Mouse (Mus musculus) kidney, postnatal 0 days (tissue): ENCODE measurements at regions not wholly inside any gene's neighbourhood (a gene's known extent, or its start where the extent isn't known, plus 50 kb on each side); places are given as distances from the start of the nearest gene placed in this dataset.

Source experiments
- ATAC-seq: fragments of 200-750 bp; cut with Nextera tagmentation; replicated peaks from 2 replicates; pipeline ENCODE4 v1.8.0; 2017; ENCODE audit warnings: low read depth, moderate number of reproducible peaks, moderate TSS enrichment, moderate library complexity; ENCODE audit not compliant: low FRiP score
- DNase-seq: peaks from one replicate; pipeline ENCODE4 v3.0.0-alpha.2; 2016; ENCODE audit warnings: low spot score
- H3K27ac ChIP-seq: fragments of 300-500 bp; sonication (generic); 2 replicates; pipeline ENCODE4 v1.5.1; 2014; ENCODE audit warnings: mild to moderate bottlenecking
- H3K27me3 ChIP-seq: fragments of 300-500 bp; sonication (generic); 2 replicates; pipeline ENCODE4 v1.6.1; 2014; ENCODE audit warnings: low read length, mixed read lengths; ENCODE audit not compliant: insufficient read depth
- H3K36me3 ChIP-seq: fragments of 300-500 bp; sonication (generic); 2 replicates; pipeline ENCODE4 v1.6.1; 2014; ENCODE audit warnings: low read length, mixed read lengths; ENCODE audit not compliant: insufficient read depth
- H3K4me1 ChIP-seq: fragments of 300-500 bp; sonication (generic); replicated peaks from 2 replicates; pipeline ENCODE4 v1.6.1; 2014; ENCODE audit warnings: antibody characterized with exemption, low read length, mixed read lengths; ENCODE audit not compliant: insufficient read depth
- H3K4me2 ChIP-seq: fragments of 300-500 bp; sonication (generic); 2 replicates; pipeline ENCODE4 v1.6.1; 2014; ENCODE audit warnings: mild to moderate bottlenecking, low read length, moderate library complexity, mixed read lengths
- H3K4me3 ChIP-seq: fragments of 300-500 bp; sonication (generic); replicated peaks from 2 replicates; pipeline ENCODE4 v1.5.1; 2014; ENCODE audit warnings: low read depth, low read length
- H3K9ac ChIP-seq: fragments of 300-500 bp; sonication (generic); 2 replicates; pipeline ENCODE4 v1.6.1; 2014; ENCODE audit warnings: low read depth, low read length
- H3K9me3 ChIP-seq: fragments of 300-500 bp; sonication (generic); replicated peaks from 2 replicates; pipeline ENCODE4 v1.6.1; 2016; ENCODE audit warnings: low read length, inconsistent platforms, mixed read lengths
- CTCF ChIP-seq: IDR thresholded peaks from 2 replicates; pipeline ENCODE4 v1.5.1; 2016; ENCODE audit warnings: antibody characterized with exemption, low read depth, mild to moderate bottlenecking, moderate library complexity
- WGBS: fragments of 180-500 bp; shearing (Covaris S2); extraction: QIAGEN DNeasy Blood & Tissue Kit; methylation state at CpG from one replicate; pipeline ENCODE4 v1.1.7; 2014; 5-methylcytosine and 5-hydroxymethylcytosine counted together

GRCm38 (mm10) chr11:105507332-105507971 is 50.9 kb upstream of the March10 start:
- Histone ChIP-seq H3K27me3 (no peaks in the 10 kb centered on the region), H3K27ac (no peak overlapping the region), H3K9ac (no peak overlapping the region), H3K4me2 (no peak overlapping the region), H3K4me3 (no peak overlapping the region), H3K4me1 (peaks cover 12% of the 10 kb centered on the region), H3K9me3 (no peaks in the 10 kb centered on the region), H3K36me3 (no peaks in the 10 kb centered on the region)
- no peak for TF ChIP-seq CTCF
- DNase-seq (no peak), ATAC-seq (no peak)
- 68% methylated on average over 8 of the region's 8 CpGs for WGBS
